Mouse (Mus musculus) embryo, embryonic 10 days (tissue): Measurements from ENCODE around the gene Mup17.
"Not testable (repeated sequence)": the region's sequence is repeated elsewhere in the genome, so short reads cannot be mapped to it uniquely, and the experiment has no call there.

Experiments used
- DNase-seq: peaks from one replicate; pipeline ENCODE4 v3.0.0-alpha.2; 2015; ENCODE audit warnings: low spot score

Mup17 gene

DNA sequence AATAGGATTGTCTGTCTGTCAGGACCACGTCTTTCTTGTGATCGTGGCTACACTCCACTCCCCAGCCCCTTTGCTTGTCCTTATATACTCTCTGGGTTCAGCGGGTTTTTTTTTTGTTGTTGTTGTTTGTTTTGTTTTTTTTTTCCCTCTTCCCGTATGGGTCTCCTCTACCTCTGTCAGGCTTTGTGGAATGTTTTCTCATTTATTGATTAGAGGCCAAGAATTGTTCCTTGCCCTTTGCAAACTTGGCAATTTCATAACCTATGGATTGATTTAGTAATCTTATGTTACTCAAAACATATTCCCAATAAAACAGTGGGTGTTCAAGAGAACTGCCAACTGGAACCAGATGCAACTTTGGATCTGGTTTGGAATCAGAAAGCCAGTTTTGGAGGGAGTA, at the start of gene Mup17:
TSS of gene Mup17 (minus strand) at position 101 of the 400 bp plus-strand sequence.
- DNase-seq: not testable (repeated sequence)

DNA sequence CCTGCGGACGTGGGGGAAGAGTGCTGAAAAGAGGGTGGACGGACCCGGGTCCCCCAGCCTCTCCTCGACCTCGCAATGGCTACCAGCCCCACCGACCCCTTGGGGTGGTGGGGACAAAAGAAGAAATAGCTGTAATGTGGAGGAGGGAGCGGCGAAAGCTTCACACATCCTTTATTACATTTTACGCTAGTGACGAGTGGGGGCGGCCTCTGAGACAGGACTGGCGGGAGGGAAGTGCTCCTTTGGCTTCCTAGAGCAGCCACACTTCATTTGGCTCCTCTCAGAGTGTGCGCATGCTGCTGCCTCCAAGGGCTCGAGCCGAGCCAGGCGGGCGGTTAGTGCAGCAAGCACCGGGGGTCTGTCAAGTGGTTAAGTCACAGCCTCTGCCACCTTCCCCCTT, 24.1 kb downstream of the Mup17 start:
- not testable (repeated sequence) for DNase-seq

DNA sequence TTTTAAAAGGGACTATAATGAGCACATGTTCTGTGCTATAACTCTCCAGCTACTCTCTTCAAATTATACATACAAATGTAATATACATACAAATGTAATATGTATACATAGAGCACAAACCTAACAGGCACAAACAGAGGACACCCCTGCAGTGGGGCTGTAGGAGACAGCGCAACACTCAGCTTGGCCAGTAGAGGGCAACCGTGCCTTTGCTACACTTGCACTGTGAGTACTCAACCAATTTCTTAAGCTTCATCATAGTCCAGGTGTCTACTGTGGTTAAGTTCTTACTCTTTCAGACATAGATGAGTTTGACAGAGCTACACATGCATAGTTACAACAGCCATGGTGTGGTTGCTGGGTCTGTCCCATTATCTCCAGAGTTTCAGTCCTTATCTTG, 39.8 kb downstream of the Mup17 start:
- peak; percentile 2 for DNase-seq
